Mouse (Mus musculus): ENCODE measurements around the gene Baz1b. TPM values are rescaled to one million over a fixed set of nuclear protein-coding genes. Genes with fewer than 3 reads are reported as not detected.

The Baz1b gene
- polyA plus RNA-seq, 1 experiment: 25.5 TPM

- no peak overlapping the region for H3K4me3 ChIP-seq (ENCODE audit: insufficient read depth, low read depth, low read length)
- H3K4me1 ChIP-seq (ENCODE audit: control insufficient read depth, insufficient read depth, insufficient read length, low read length): peaks cover 4% of the 10 kb centered on the region; the same call in 1 of the 2 replicates
- no peak overlapping the region for H3K27ac ChIP-seq (replicated peaks; ENCODE audit: low read depth, low read length)
These were observed 76.9 kb downstream of the Baz1b start for GRCm38 (mm10) chr5:135263866-135264503.

GRCm38 (mm10) chr5:135264548-135264947, 77.5 kb downstream of the Baz1b start:
- Histone ChIP-seq H3K4me1 (ENCODE audit: control insufficient read depth, insufficient read depth, insufficient read length, low read length) (peaks cover 4% of the 10 kb centered on the region; the same call in 1 of the 2 replicates), H3K27ac (replicated peaks; ENCODE audit: low read depth, low read length) (no peak overlapping the region), H3K4me3 (ENCODE audit: insufficient read depth, low read depth, low read length) (no peak overlapping the region)

GRCm38 (mm10) chr5:135269451-135269850, 82.4 kb downstream of the Baz1b start:
- Histone ChIP-seq H3K27ac (replicated peaks; ENCODE audit: low read depth, low read length) (no peak overlapping the region), H3K4me3 (ENCODE audit: insufficient read depth, low read depth, low read length) (no peak overlapping the region), H3K4me1 (ENCODE audit: control insufficient read depth, insufficient read depth, insufficient read length, low read length) (no peaks in the 10 kb centered on the region)

GRCm38 (mm10) chr5:135270361-135270760, 83.3 kb downstream of the Baz1b start:
- Histone ChIP-seq H3K27ac (replicated peaks; ENCODE audit: low read depth, low read length) (no peak overlapping the region), H3K4me3 (ENCODE audit: insufficient read depth, low read depth, low read length) (no peak overlapping the region), H3K4me1 (ENCODE audit: control insufficient read depth, insufficient read depth, insufficient read length, low read length) (no peaks in the 10 kb centered on the region)

GRCm38 (mm10) chr5:135271563-135272165, 84.6 kb downstream of the Baz1b start:
- Histone ChIP-seq H3K4me3 (ENCODE audit: insufficient read depth, low read depth, low read length) (no peak overlapping the region), H3K4me1 (ENCODE audit: control insufficient read depth, insufficient read depth, insufficient read length, low read length) (no peaks in the 10 kb centered on the region), H3K27ac (replicated peaks; ENCODE audit: low read depth, low read length) (no peak overlapping the region)

GRCm38 (mm10) chr5:135274663-135275396, 87.8 kb downstream of the Baz1b start:
- Histone ChIP-seq H3K4me1 (ENCODE audit: control insufficient read depth, insufficient read depth, insufficient read length, low read length) (no peaks in the 10 kb centered on the region), H3K4me3 (ENCODE audit: insufficient read depth, low read depth, low read length) (no peak overlapping the region), H3K27ac (replicated peaks; ENCODE audit: low read depth, low read length) (no peak overlapping the region)

GRCm38 (mm10) chr5:135276597-135276996, 89.5 kb downstream of the Baz1b start:
- Histone ChIP-seq H3K4me3 (ENCODE audit: insufficient read depth, low read depth, low read length) (no peak overlapping the region), H3K4me1 (ENCODE audit: control insufficient read depth, insufficient read depth, insufficient read length, low read length) (no peaks in the 10 kb centered on the region), H3K27ac (replicated peaks; ENCODE audit: low read depth, low read length) (no peak overlapping the region)

GRCm38 (mm10) chr5:135280226-135280625, 93.2 kb downstream of the Baz1b start:
- Histone ChIP-seq H3K4me3 (ENCODE audit: insufficient read depth, low read depth, low read length) (no peak overlapping the region), H3K27ac (replicated peaks; ENCODE audit: low read depth, low read length) (no peak overlapping the region), H3K4me1 (ENCODE audit: control insufficient read depth, insufficient read depth, insufficient read length, low read length) (no peaks in the 10 kb centered on the region)

GRCm38 (mm10) chr5:135285211-135285610, 98.1 kb downstream of the Baz1b start:
- Histone ChIP-seq H3K4me1 (ENCODE audit: control insufficient read depth, insufficient read depth, insufficient read length, low read length) (no peaks in the 10 kb centered on the region), H3K4me3 (ENCODE audit: insufficient read depth, low read depth, low read length) (no peak overlapping the region), H3K27ac (replicated peaks; ENCODE audit: low read depth, low read length) (no peak overlapping the region)

GRCm38 (mm10) chr5:135286185-135286584, 99.1 kb downstream of the Baz1b start:
- Histone ChIP-seq H3K4me3 (ENCODE audit: insufficient read depth, low read depth, low read length) (no peak overlapping the region), H3K4me1 (ENCODE audit: control insufficient read depth, insufficient read depth, insufficient read length, low read length) (no peaks in the 10 kb centered on the region), H3K27ac (replicated peaks; ENCODE audit: low read depth, low read length) (no peak overlapping the region)

GRCm38 (mm10) chr5:135286926-135287325, 99.9 kb downstream of the Baz1b start:
- no peaks in the 10 kb centered on the region for H3K4me1 ChIP-seq (ENCODE audit: control insufficient read depth, insufficient read depth, insufficient read length, low read length)
- H3K4me3 ChIP-seq (ENCODE audit: insufficient read depth, low read depth, low read length): no peak overlapping the region
- no peak overlapping the region for H3K27ac ChIP-seq (replicated peaks; ENCODE audit: low read depth, low read length)

GRCm38 (mm10) chr5:135290703-135291102, 103.6 kb downstream of the Baz1b start:
- Histone ChIP-seq H3K4me3 (ENCODE audit: insufficient read depth, low read depth, low read length) (no peak overlapping the region), H3K27ac (replicated peaks; ENCODE audit: low read depth, low read length) (no peak overlapping the region), H3K4me1 (ENCODE audit: control insufficient read depth, insufficient read depth, insufficient read length, low read length) (no peaks in the 10 kb centered on the region)

- H3K27ac ChIP-seq (replicated peaks; ENCODE audit: low read depth, low read length): no peak overlapping the region
- no peak overlapping the region for H3K4me3 ChIP-seq (ENCODE audit: insufficient read depth, low read depth, low read length)
These were observed 104.1 kb downstream of the Baz1b start for GRCm38 (mm10) chr5:135291193-135291592.

GRCm38 (mm10) chr5:135292001-135292400, 104.9 kb downstream of the Baz1b start:
- H3K27ac ChIP-seq (replicated peaks; ENCODE audit: low read depth, low read length): no peak overlapping the region
- no peaks in the 10 kb centered on the region for H3K4me1 ChIP-seq (ENCODE audit: control insufficient read depth, insufficient read depth, insufficient read length, low read length)
- H3K4me3 ChIP-seq (ENCODE audit: insufficient read depth, low read depth, low read length): no peak overlapping the region

More at GRCm38 (mm10) chr5:135291193-135291592, 104.1 kb downstream of the Baz1b start:
- H3K4me1 ChIP-seq (ENCODE audit: control insufficient read depth, insufficient read depth, insufficient read length, low read length): no peaks in the 10 kb centered on the region
